Mouse (Mus musculus) yolk sac, embryonic 10.5 days (tissue): ENCODE measurements around the gene Adgrf1.

Source experiments
- DNase-seq: peaks from one replicate; pipeline ENCODE4 v3.0.0-alpha.2; 2017; ENCODE audit warnings: low spot score

Gene Adgrf1

GRCm38 (mm10) chr17:43362881-43363280 is 92.8 kb downstream of the Adgrf1 start:
- no peak for DNase-seq

- no peak for DNase-seq
Measured at GRCm38 (mm10) chr17:43363921-43364320, 93.8 kb downstream of the Adgrf1 start.

DNA sequence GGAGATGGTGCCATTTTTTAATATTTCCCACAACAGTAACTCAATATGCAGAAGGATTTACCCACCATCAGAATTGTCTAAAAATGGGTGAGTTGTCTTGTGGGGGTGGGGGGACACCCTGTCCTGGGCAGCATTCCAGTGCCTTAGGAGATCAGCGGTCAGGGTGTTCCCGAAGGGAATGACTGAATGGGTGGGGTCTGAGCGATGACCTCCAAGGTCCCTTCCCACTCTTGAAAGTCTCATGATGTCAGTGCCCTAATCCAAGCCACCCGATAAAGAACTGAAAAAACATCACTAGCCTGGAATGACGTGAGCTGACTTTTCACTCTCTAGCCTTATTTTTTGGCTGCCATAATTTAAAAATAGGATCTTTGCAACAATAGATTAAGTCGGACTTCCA is 95.2 kb downstream of the Adgrf1 start:
- DNase-seq, result no peak

- DNase-seq, result no peak
Measured at GRCm38 (mm10) chr17:43366486-43366885, 96.4 kb downstream of the Adgrf1 start.

DNA sequence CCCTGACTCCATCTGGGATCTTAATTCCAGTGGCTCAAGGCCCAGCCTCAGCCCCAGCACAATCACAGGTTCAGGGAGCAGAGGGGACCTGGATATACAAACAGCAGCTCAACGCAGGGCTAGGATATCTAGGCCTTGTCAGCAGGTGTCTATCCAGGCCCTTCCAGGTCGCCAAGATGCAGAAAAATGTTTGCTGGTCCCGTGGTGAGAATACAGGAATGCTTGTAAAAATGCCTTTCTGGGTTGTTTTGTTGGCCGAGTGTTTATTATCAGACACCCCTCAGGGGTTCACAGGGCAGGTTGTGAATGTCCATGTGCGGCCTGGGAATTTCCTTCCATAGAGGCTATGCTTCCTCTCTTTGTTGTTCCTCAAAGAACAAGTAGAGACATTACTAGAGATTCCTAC is 98.0 kb downstream of the Adgrf1 start:
- no peak for DNase-seq

- no peak for DNase-seq
Measured at GRCm38 (mm10) chr17:43372604-43373003, 102.5 kb downstream of the Adgrf1 start.

GRCm38 (mm10) chr17:43374020-43374419 is 103.9 kb downstream of the Adgrf1 start:
- no peak for DNase-seq
